Mouse (Mus musculus) testis, adult 2 months (tissue): ENCODE data around the gene Timm44.

Experiments
- CTCF ChIP-seq: fragments of 200-500 bp; IDR thresholded peaks from 2 replicates; pipeline ENCODE4 v1.5.1; 2012; ENCODE audit warnings: low read depth, mild to moderate bottlenecking, inconsistent platforms, low read length, moderate library complexity; ENCODE audit not compliant: control insufficient read depth, insufficient read depth, insufficient replicate concordance
- POLR2A ChIP-seq: fragments of 200-500 bp; IDR thresholded peaks from 2 replicates; pipeline ENCODE4 v1.6.1; 2012; ENCODE audit warnings: low read depth, mild to moderate bottlenecking, inconsistent platforms, low read length, moderate library complexity; ENCODE audit not compliant: control insufficient read depth

DNA sequence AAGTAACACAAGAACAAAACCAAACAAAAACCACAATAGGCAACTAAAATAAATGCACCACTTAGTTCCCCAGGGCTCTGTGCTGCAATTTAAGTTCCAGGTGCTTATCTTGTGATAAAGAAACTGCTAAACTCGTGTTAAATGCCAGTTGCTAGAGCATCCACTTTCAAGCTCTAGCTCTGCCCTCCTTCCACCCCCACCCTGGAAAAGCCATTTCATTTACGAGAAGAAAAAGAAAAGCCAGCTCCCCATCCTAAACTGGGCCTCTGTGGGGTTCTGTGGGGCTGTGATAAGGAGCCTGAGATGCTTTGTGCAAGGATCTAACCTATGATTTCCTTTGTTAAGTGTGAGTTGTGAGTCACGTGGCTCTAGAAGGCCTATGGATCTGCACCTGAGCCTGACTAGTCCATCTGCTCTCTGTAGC lies 28.4 kb upstream of the Timm44 start:
- no peak for TF ChIP-seq POLR2A
- TF ChIP-seq CTCF = no peak
